Mouse (Mus musculus): ENCODE data around the gene Gm436.

The Gm436 gene

GRCm38 (mm10) chr4:144686268-144686667 is at the start of gene Gm436:
Gm436 (minus strand) TSS chr4:144686368.
- no peak for DNase-seq (ENCODE audit: low spot score)

GRCm38 (mm10) chr4:144721304-144721703 is 35.1 kb upstream of the Gm436 start, which contains the start of gene Gm13178:
Gm13178 (minus strand) TSS chr4:144721404.
- no peak for DNase-seq (ENCODE audit: low spot score)

GRCm38 (mm10) chr4:144719691-144720090 is 33.5 kb upstream of the Gm436 start:
- no peak for DNase-seq (ENCODE audit: low spot score)

GRCm38 (mm10) chr4:144718288-144718687 is 32.1 kb upstream of the Gm436 start:
- no peak for DNase-seq (ENCODE audit: low spot score)

- DNase-seq (ENCODE audit: low spot score), result no peak
These were observed 47.9 kb downstream of the Gm436 start for GRCm38 (mm10) chr4:144638263-144638662.

Data from ovary, postnatal 10 days (tissue).